Mouse (Mus musculus): ENCODE data around the gene Lyrm1.

The Lyrm1 gene

DNA sequence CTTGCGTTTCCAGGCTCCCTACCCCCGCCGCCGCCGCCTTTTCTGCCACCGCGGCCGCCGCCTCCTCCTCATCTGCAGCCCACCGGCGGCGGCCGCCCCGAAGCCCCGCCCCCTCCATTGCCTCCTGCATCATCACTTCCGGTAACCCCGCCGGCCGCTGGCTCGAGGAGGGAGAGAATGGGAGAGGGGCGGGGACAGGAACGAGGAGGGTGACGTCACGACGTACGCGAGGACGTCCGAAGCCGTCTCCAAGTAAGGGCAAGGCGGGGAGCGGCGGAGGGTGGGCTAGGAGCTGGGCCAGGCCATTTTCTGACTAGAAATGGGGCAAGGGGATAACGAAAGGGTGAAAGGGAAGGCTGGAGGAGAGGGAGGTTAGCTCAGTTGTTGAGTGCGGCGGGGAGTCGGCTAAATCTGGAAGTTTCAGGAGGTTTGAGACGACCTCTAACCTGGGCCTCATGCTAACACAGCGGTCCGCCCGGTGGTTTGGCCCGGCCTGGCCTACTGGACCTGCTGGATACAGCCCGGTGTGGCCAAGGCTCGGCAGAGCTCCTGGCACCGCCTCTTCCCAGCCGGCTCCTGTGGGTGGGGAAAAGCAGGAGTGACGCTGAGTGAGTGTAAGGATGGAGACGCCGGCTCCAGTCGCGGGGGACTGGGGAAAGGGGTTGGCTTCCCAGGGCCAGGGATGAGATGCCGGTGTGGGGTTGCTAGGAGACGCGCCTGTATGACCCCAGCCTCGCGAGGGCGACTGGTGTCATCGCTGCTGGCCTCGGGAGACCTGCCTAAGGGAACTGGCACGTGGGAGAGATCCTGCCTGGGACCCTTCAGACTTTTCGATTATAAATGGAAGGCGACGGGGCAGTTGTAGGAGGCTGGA, at the start of gene Lyrm1, which contains the start of gene Dcun1d3:
Lyrm1 (plus strand) TSS at position 223 of the 874 bp plus-strand sequence.
Dcun1d3 (minus strand) TSS at position 660 of the 874 bp plus-strand sequence.
- DNase-seq = peak; percentile 99

DNA sequence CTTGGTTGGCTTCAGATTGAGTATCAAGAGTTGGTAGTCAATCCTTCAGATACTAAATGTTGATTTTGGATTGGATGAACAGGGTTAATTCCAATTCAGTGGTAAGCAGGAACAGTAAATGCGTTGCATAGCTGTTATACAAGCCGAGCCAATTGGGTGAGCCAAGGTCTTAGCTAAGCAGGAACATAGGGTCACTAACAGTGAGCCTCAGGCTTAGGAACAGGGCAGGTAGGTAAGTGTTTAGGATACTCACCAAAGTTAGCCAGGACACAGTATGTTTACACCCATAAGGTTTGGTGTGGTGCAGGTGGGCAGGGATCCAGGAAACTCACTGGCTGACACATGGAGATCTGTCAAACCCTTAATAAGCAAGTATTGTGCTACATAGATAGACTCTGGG, 48.3 kb upstream of the Lyrm1 start:
- DNase-seq = peak; percentile 20 to 49

DNA sequence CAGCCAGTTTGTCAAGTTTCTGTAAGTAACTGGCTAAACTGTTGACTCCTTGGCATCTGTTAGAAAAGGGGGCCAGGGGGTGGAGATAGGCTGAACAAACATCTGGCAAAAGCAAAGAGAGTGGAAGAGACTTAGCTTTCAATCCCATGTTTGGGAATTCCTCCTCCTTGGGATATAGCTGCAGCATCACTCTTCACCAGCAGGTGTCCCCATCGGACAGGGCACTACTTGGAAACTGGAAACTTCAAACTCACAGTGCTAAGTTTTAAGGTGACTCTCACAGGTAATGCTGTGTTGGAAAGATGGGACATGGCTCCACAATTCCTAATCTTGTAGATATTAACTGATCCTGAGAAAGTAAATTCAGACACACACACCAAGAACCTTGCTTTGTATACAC, 46.6 kb upstream of the Lyrm1 start:
- peak; percentile 78 to 89 for DNase-seq

DNA sequence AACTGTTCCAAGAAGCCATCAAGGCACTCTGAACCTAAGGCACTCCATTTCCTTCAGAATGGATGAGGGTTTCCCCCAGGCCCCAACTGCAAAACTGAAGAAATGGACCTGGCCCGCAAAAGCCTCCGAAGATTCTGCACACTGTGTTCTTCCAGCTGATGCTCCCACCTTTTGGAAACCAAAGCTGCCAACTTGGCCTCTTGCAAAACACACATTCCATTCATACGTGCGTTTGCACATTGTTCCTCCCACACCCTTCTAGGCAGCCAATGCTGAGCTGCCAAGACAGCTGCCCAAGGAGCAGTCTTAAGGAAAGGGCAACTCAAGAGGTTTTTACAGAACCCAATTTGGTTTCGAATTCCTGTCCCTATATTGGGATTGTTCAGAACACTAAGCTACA, 44.9 kb upstream of the Lyrm1 start:
- DNase-seq = peak; percentile 54 to 84

DNA sequence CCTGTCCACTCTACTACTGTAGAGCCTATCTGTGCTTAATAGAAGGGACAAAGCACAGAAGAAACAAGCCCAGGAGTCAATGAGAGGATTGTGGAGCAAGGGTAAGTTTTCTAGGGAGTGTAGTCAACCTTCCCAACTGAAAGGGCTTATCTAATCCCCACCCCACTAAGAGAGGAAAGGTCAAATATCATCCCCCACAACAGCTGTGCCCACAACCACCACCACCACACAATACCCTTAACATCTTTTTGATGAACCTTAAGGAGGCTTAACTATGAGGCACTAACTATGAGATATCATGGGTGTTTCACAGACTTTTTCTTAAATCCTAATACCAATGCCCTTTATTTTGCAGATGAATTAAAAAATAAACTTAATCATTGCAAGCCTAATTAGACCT, 43.2 kb upstream of the Lyrm1 start:
- DNase-seq = no peak

DNA sequence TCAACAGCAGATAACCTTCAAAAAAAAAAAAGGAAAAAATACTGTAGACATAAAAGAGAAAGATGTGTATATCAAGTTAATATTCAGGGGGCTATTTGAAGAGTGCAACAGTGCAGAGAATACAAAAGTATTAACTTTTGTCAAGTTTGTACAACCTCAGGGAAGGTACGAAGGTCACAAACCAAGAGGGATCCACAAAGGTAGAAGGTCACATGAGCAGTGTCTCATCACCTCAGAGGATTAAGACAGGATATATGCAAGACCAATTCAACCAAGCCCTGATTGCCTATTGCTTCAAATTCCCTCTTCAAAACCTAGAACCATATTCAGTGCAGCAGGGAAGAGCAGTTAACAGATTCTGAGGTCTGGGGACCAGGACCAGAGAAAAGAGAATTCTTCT, 42.5 kb upstream of the Lyrm1 start:
- DNase-seq = peak in 1 of 2 experiments; percentile 26

DNA sequence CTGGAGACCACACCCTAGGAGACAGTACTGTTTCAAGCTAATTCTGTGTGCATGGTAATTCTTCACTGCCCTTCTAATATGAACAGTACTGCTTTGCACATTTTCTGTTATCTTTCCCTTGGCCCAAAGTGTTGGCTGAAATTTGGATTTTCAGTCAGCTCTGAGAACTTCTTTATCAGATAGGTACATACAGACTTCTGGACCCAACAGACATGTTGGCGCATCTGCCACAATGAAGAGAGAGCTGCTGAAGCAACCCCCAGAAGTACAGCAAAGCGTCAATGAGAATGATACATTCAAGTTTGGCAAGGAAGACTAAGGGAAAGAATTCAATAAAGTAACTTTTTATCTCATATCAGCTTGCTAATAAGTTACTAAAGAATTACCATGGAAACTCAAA, 41.3 kb upstream of the Lyrm1 start:
- DNase-seq = no peak

DNA sequence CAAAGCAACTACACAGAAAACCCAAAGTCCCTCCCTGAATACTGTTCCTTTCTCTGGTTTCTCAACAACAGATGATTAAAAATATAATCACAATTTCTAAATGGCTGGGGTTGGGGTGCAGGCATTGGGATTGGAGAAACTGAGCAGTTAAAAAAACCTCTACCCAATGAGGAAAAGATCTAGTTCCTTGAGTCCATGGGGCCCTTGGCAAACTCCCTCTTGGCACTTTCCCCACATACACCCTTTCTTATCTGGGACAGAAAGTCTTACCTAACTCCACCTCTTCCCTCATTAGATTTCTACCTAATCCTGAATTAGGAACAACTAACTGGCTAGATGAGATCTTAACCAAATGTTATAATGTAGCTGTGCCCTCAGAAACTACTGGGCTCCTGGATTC, 40.6 kb upstream of the Lyrm1 start:
- no peak for DNase-seq

DNA sequence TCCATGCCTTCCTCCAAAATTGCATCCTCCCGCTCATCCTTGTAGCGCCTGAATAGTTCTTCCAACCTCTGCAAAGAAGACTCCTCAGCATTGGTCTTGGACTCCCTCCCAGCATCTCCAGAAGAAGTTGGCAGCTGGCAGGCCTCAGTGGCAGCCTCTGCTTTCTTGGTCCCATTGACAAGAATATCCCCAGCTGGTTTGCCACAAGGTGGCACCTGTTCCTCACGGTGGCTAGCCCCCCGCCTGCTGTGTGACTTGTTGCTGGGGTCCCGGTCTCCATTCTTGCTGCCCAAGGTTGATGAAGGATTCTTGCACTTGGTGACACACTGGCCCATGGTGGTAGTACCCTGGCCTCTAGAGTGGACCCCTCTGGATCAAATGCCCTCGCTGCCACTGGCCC, 36.2 kb upstream of the Lyrm1 start:
- DNase-seq = peak; percentile 31 to 66

DNA sequence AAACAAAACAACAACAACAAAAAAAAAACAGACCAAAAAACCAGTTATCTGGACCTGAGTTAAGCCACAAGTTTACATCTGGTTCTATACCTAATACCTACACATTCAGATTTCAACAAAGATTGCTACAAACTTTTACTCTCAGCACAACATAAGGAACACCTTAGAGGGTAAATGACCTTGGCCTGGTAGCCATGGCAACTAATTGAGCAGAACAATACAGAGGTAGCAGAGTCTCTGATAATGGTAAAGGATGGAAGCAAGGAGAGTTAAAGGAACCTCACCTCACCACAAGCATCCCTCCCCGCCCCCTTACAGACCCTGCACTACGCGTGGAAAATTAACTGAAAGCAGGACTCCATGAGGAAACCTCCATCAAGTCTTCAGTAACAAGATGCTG, 35.5 kb upstream of the Lyrm1 start:
- no peak for DNase-seq

DNA sequence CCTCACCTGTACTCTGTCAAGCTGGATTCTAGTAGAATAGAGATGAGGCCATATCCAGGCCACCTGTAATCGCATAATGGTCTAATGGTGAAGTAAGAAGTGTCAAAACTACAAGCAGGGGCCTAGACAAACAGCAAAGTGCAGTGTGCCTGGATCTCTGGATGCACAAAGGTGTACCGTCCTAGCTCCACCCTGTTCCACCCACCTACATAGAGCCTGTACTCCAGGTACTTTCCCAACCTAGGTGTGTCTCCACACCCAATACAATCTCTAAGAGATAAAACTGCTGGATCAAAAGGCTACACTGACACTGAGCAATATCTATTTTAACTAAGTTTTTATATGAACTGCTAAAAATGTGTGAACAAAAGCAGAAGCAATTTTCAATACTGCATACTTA, 35.1 kb upstream of the Lyrm1 start:
- DNase-seq = no peak

DNA sequence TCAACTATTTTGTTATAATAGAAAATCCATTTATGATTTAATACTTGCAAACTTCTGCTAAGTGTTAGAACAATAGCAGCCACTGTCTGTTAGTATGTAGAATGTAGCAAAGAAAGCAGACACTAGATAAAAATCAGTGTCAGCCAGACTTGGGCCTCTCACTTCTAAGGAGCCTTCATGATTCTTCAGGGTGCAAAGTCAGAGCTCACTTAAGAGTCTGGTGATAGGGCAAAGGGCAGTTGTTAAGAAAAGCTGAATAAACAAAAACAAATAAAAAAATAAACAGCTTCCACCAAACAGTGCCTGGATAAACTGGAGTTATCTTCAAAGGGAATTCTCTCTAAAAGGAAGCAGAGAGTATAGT, 34.7 kb upstream of the Lyrm1 start:
- no peak for DNase-seq

DNA sequence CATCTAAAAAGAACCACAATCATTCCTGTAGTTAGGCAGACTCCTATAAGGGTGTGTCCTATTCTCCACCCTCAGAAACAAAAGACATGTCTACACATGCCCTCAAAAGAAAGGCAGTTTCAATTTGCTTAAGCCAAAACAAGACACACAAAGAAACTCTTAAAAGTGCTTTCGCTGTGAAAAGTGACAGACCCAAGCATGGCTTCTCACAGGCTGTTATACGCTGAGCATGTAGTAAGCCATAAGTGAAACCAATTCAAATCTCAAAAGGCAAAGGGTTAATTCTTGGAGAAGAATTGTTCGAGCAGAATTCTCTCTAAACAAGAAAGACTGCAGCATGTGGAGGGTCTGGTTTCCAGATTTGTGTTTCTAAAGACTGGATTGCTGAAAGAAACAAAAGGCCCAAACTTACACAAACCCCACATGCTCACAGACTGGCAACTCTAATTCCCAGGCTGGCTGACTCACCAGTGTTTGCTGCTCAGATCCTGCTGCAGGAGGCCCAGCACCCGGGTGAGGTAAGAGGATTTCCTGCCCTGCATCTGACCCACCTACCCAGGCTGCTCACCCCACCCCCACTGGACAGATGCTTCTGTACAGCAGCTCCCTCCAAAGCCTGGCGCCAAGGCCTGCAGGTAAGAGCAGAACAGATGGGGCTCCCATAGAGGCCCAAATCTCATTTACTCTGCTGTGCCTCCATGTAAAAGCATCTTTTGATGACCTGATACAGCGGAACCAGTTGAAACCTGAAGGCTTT, 34.1 kb upstream of the Lyrm1 start:
- peak; percentile 72 to 87 for DNase-seq

DNA sequence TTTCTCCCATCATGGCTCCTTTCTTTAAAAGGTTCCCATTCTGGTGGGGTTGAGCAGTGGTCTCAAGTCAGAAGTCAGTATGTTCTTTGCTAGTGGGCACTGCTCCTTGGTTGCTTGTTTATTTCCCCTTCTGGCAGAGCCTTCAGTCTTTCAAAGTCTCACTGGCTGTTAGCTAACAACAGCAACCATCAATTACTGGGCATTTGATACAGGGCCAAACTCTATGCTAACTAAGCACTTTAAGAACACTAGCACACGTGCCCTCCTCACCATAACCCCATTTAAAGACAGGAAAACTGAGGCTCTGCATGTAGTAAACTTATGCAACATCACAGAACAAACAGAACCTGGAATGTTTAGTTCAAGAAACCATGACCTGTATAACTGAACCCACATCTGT, 33.5 kb upstream of the Lyrm1 start:
- DNase-seq = no peak

DNA sequence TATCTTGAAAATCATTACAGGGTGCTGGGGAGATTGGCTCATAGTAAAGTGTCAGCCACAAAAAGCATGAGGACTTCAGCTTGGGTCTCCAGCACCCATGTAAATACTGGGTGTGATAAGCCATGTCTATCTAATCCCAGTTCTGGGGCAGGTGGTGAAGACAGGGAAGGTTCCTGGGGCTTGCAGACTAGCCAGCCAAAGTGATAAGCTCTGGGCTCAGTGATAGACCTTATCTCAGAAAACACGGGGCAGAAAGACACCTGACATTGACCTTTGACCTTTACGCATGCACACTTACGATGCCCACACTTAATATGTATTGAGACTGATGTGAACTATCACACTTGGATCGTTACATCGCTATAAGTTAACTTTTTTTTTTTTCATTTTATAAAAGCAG, 31.2 kb upstream of the Lyrm1 start:
- DNase-seq = no peak

DNA sequence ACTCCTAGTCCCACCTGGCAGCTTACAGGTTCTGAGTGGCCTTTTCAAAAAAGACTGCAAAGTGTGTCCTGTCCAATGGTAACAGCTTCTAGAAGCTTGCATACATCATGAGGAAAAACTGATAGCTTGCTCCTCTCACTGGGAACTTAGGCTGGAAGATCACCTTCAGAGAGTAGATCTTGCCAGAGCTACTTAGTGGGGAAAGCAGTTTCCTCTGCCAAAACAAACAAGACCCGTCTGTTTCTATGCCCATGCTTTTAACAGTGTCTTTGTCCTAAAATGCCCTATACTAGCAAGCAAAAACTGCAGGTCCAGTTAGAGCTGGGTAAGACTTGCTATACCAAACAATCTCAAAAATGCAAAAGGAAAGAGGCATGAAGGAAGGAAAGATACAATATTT, 29.5 kb upstream of the Lyrm1 start:
- DNase-seq = no peak

DNA sequence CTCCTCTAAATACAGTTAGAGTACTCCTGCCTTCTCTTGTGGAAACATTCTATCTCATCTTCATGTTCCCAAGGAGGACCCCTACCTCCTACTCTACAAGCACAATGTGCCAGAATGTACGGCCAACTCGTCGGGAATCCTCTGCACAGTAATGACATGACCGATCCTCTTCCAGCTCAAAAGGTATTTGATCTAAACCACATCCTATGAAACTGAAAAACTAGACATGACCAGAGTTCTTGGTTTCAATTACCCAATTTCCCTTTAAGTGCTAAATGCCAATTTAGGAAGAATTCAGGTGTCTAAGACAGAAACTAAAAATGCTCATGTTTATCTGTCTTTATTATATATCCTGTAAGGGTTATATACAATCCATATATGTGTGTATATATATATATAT, 23.5 kb upstream of the Lyrm1 start:
- DNase-seq = no peak

DNA sequence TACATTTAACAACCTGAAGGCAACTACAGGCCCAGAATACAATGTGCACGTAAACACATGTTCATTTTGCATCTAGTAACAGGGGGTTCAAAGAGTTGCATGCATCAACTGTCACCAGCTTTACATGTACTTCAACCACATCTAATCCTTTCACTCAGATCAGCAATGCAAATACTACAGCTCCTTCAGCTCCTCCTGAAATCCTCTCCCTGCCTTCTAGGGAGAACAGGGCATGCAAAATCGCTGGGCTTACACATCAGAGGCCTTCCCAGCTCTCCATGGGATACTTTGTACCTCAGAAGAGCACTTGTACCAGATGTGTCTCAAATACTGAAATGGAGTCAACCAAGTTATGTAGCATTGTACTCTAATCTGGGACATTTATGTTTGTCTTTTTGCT, 22.6 kb upstream of the Lyrm1 start:
- no peak for DNase-seq

DNA sequence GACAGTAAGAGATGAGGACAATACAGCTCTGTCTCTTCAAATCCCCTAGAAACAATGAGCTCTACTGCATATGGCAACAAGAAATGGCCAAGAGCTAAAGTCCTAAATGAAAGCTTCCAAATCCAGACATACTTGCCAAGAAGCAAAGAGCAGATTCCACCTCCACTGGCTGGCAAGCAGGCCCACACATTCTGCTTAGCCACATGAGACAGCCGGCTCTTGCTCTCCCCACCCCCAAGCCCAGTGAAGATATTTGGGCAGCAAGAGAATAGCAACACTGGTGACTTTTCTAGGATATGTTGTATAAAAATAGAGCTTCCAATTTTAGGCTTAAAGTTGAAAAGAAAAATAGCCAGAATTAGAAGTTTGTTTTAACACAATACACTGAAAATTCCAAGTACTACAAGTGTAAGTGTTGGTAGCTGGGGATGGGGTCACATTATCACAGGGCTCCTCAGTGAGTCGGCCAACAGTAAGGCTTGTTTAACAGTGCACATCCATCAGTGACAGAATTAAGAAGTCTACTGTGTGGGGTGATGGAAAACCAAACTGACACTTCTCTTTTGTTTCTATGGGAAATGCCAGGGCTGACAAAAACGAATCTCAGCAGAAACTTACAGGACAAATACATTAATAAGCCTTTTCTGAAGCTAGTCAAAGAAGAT, 19.8 kb upstream of the Lyrm1 start:
- peak; percentile 72 to 89 for DNase-seq

DNA sequence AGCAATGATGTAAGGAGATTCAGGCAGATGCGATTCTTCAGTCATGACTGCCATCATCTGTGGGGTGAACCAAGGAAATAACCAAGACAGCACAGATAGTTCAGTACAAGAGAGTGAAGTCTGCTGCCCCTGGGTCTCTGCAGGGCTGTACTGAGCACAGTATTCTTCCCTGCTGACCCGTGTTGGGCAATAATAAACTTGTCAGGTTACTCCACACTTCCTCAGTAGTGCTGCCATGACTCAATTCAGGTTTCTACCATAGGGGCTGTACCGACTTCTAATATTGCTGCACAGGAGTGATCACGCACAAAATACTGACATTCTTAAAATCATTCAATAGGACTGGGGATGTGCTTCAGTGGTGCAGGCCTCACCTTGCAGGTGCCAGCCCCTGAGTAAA, 16.5 kb upstream of the Lyrm1 start:
- no peak for DNase-seq

DNA sequence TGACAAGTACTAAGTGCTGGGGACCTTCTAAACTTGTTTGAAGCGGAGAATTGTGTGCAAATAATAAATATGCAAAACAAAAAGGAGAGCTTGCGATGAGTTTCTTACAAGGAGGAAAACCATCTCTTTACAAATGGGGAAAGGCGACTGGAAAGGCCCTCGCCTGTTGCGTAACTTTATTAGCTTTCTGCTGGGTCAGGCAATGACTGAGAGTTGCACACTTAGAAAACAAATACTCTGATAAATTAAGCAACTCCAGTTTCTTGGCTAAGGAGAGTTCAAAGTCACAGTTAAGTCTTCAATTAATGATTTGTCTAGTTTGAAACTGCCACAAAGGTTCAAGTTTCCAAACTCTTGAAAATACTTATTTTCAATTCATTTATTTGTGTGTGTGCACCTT, 15.3 kb upstream of the Lyrm1 start:
- peak; percentile 47 to 76 for DNase-seq

DNA sequence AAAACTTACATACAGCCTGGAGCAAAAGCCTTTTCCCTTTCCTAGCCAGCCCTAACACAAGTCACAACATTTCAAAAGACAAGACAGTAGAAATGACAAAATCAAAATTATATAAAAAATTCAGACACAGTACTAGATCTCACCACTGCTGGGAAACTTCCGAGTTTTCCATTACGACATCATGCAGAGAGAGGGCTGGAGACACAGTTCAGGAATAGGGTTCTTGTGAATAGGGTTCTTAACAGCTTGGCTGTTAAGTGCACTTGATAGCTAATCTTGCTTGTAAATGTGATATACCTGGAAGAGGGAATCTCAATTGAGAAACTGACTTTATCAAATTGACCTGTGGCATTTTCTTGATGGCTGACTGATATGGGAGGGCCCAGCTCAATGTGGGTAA, 14.4 kb upstream of the Lyrm1 start:
- DNase-seq = no peak

DNA sequence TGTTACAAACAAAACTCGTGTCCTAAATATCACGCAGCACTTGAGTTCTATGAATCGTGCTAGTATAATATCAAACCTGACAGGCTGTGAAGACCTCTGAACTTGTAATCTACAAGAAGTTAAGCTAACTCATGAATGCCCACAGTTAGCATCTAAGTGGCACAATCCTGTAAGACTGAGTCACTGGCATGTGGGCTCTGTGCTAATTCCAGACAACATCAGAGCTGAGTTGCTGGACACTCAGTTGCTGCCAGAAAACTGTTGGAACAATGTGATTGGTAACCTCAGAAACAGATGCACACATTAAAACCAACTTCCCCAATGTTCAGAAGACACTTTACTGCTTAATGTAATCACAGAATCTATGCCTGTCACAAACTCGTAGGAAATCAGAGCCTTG, 7.8 kb upstream of the Lyrm1 start:
- DNase-seq = no peak

DNA sequence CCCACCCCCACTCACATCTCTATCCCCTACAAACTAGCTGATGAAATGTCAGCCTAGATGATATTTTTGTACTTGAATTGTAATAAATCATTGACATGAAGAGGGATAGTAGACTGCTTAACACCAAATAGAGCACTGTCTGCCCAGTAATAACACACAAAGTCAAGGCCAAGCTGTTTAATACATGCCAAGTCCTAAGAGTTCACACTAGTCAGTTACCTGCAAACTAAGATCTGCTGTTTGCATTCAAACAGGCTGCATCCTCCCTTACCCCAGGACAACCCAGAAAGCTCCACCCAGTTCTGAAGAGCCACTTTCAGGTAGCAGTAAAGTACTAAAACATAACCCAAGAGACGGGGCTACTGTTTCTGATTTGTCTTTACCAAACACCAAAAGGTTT, 3.5 kb upstream of the Lyrm1 start:
- DNase-seq = no peak
